In genomic region chr4:154015476-154015875, GRCm38 (mm10) we compare ENCODE assay signal across 22 mouse cellular contexts. TPM values are rescaled to one million over a fixed set of nuclear protein-coding genes. Genes with fewer than 3 reads are reported as not detected.
"Had no signal": no experiment of that assay in that cellular context is flagged by ENCODE, and none has a peak within 500 bp of the region (broad histone marks: within the 10 kb centered on the region; RNA-seq: fewer than 3 reads in every experiment).

No protein-coding gene starts in this region.

- H3K9ac ChIP-seq: limb, embryonic 13.5 days; liver, embryonic 15.5 days; neural tube, embryonic 15.5 days; stomach, embryonic 15.5 days had no signal

- DNase-seq: left cerebral cortex, postnatal 4 days; lung, adult 2 months; lung, postnatal 36 days; midbrain, embryonic 14.5 days; right cerebral cortex, postnatal 4 days; thymus, adult 2 months; thymus, postnatal 25 days had no signal

- H3K27me3 ChIP-seq: limb, embryonic 13.5 days; liver, embryonic 15.5 days; neural tube, embryonic 15.5 days; stomach, embryonic 15.5 days had no signal

- ATAC-seq: inflammation-experienced regulatory T-cells, adult 6 months; intestine, postnatal 0 days; lung, postnatal 0 days had no signal

- H3K9me3 ChIP-seq: limb, embryonic 13.5 days; liver, embryonic 15.5 days; midbrain, embryonic 10.5 days; neural tube, embryonic 15.5 days; stomach, embryonic 15.5 days had no signal

- H3K27ac ChIP-seq: limb, embryonic 13.5 days; liver, embryonic 15.5 days; midbrain, embryonic 10.5 days; neural tube, embryonic 15.5 days; stomach, embryonic 15.5 days had no signal

- H3K4me2 ChIP-seq: limb, embryonic 13.5 days; liver, embryonic 15.5 days; neural tube, embryonic 15.5 days; stomach, embryonic 15.5 days had no signal

- H3K4me3 ChIP-seq: layer of hippocampus, adult 2 months; limb, embryonic 13.5 days; liver, embryonic 15.5 days; midbrain, embryonic 10.5 days; myocyte; neural tube, embryonic 15.5 days; stomach, embryonic 15.5 days had no signal

RNA-seq across cellular contexts. Expression of gene Ccdc27, which starts 27.0 kb away (rescaled TPM):
- total RNA-seq: liver, adult 2 months; megakaryocyte, adult 5-6 weeks had no signal
- polyA plus RNA-seq: inflammation-experienced regulatory T-cells, adult 6 months; limb, embryonic 13.5 days; liver, adult 2 months; lung, adult 2 months; lung, postnatal 0 days; midbrain, embryonic 10.5 days; midbrain, embryonic 14.5 days; myocyte; neural tube, embryonic 11.5 days; neural tube, embryonic 15.5 days; spleen, adult 2 months; urinary bladder, adult 2 months had no signal
